In genomic region chr11:90371470-90372100, GRCm38 (mm10) we compare ENCODE assay signal across 9 mouse cellular contexts. TPM values are rescaled to one million over a fixed set of nuclear protein-coding genes. Genes with fewer than 3 reads are reported as not detected.
DNase-seq lines count a peak whose midpoint lies in the region; ATAC-seq and TF ChIP-seq lines count a peak whose summit lies in the region.
"Had no signal": no experiment of that assay in that cellular context is flagged by ENCODE, and none has a peak within 500 bp of the region (broad histone marks: within the 10 kb centered on the region; RNA-seq: fewer than 3 reads in every experiment).

No protein-coding gene starts in this region.

- no peaks in the 10 kb centered on the region for H3K36me3 ChIP-seq in forebrain, embryonic 10.5 days (replicated peaks)
- H3K36me3 ChIP-seq in forebrain, embryonic 12.5 days (replicated peaks) = no peaks in the 10 kb centered on the region
- H3K36me3 ChIP-seq in kidney, adult 2 months (ENCODE audit: control insufficient read depth, insufficient read depth, low read length) = no peaks in the 10 kb centered on the region
- H3K36me3 ChIP-seq in midbrain, postnatal 0 days (ENCODE audit: insufficient read depth, low read length) = no peaks in the 10 kb centered on the region

- no peak for TF ChIP-seq POLR2A in kidney, adult 2 months (IDR thresholded peaks at IDR 0.05; ENCODE audit: low read depth, low read length)

- no peak overlapping the region for H3K4me2 ChIP-seq in forebrain, embryonic 12.5 days
- H3K4me2 ChIP-seq in midbrain, postnatal 0 days (ENCODE audit: low read depth, low read length, poor library complexity, severe bottlenecking) = peak overlapping the region; percentile 38; the same call in 1 of the 2 replicates

- intact Hi-C loops in left cerebral cortex, adult 2 months (cut with DNase I) = no loop called here
- intact Hi-C loops in left cerebral cortex, postnatal 4 days (cut with DNase I) = no loop called here

- no peak for TF ChIP-seq CTCF in left cerebral cortex, adult 2 months (IDR thresholded peaks at IDR 0.05)
- TF ChIP-seq CTCF in kidney, adult 2 months (conservative IDR thresholded peaks at IDR 0.05; ENCODE audit: insufficient read depth, insufficient read length, low read depth, low read length) = no peak
- TF ChIP-seq CTCF in midbrain, postnatal 0 days (IDR thresholded peaks at IDR 0.05) = no peak

- no peak for ATAC-seq in forebrain, embryonic 12.5 days (ENCODE audit: low FRiP score)
- ATAC-seq in midbrain, postnatal 0 days (ENCODE audit: low FRiP score) = no peak

- no peaks in the 10 kb centered on the region for H3K9me3 ChIP-seq in forebrain, embryonic 10.5 days
- H3K9me3 ChIP-seq in forebrain, embryonic 12.5 days = no peaks in the 10 kb centered on the region
- no peaks in the 10 kb centered on the region for H3K9me3 ChIP-seq in midbrain, postnatal 0 days (ENCODE audit: low read length)

- peaks cover 40% of the 10 kb centered on the region for H3K4me1 ChIP-seq in forebrain, embryonic 10.5 days
- peaks cover 36% of the 10 kb centered on the region for H3K4me1 ChIP-seq in forebrain, embryonic 12.5 days
- peaks cover 45% of the 10 kb centered on the region for H3K4me1 ChIP-seq in kidney, adult 2 months (ENCODE audit: control insufficient read depth, insufficient read depth, low read length)
- H3K4me1 ChIP-seq in midbrain, postnatal 0 days (ENCODE audit: insufficient read depth, low read length) = peaks cover 10% of the 10 kb centered on the region; the same call in 1 of the 2 replicates

- WGBS in forebrain, embryonic 10.5 days = 45% methylated on average over 8 of the region's 8 CpGs
- WGBS in forebrain, embryonic 12.5 days = 46% methylated on average over 8 of the region's 8 CpGs
- 34% methylated on average over 8 of the region's 8 CpGs for WGBS in kidney, adult 2 months
- 51% methylated on average over 8 of the region's 8 CpGs for WGBS in midbrain, postnatal 0 days

- no peak overlapping the region for H3K9ac ChIP-seq in forebrain, embryonic 12.5 days
- no peak overlapping the region for H3K9ac ChIP-seq in midbrain, postnatal 0 days (replicated peaks; ENCODE audit: low read length, poor library complexity, severe bottlenecking)

- H3K27me3 ChIP-seq in forebrain, embryonic 10.5 days (ENCODE audit: poor library complexity, severe bottlenecking) = peaks cover 68% of the 10 kb centered on the region
- peaks cover 18% of the 10 kb centered on the region; the same call in 1 of the 2 replicates for H3K27me3 ChIP-seq in forebrain, embryonic 12.5 days
- H3K27me3 ChIP-seq in kidney, adult 2 months (replicated peaks; ENCODE audit: control insufficient read depth, insufficient read depth, low read length) = no peaks in the 10 kb centered on the region
- no peaks in the 10 kb centered on the region for H3K27me3 ChIP-seq in midbrain, postnatal 0 days (ENCODE audit: insufficient read depth, low read length)

- no peak for DNase-seq in forebrain, embryonic 10.5 days (ENCODE audit: extremely low spot score, low spot score)
- no peak for DNase-seq in left cerebral cortex, adult 2 months (ENCODE audit: extremely low spot score in 1 of 2, low spot score in 2 of 2)
- no peak for DNase-seq in left cerebral cortex, postnatal 4 days
- peak; percentile 82 for DNase-seq in kidney, adult 2 months
- no peak for DNase-seq in midbrain, postnatal 0 days (ENCODE audit: low spot score)
- no peak for DNase-seq in spleen, postnatal 14 days (ENCODE audit: low spot score in 2 of 2)
- DNase-seq in layer of hippocampus, postnatal 25 days (ENCODE audit: extremely low spot score in 1 of 2, low spot score in 1 of 2) = no peak
- DNase-seq: cerebellum, adult 11 months had no signal

- H3K27ac ChIP-seq in forebrain, embryonic 10.5 days = peak overlapping the region; percentile 74; the same call in 1 of the 2 replicates
- H3K27ac ChIP-seq in forebrain, embryonic 12.5 days = no peak overlapping the region
- peak overlapping the region; percentile 77 for H3K27ac ChIP-seq in left cerebral cortex, adult 2 months
- peak overlapping the region; percentile 74 for H3K27ac ChIP-seq in kidney, adult 2 months (ENCODE audit: insufficient read depth, low read depth, low read length)
- H3K27ac ChIP-seq in midbrain, postnatal 0 days (ENCODE audit: low read depth, low read length) = 0 out of 2 replicates have a peak overlapping the region, but pooled peaks have one; percentile 32

- no peak overlapping the region for H3K4me3 ChIP-seq in forebrain, embryonic 10.5 days
- no peak overlapping the region for H3K4me3 ChIP-seq in forebrain, embryonic 12.5 days (replicated peaks)
- no peak overlapping the region for H3K4me3 ChIP-seq in left cerebral cortex, adult 2 months
- no peak overlapping the region for H3K4me3 ChIP-seq in kidney, adult 2 months (ENCODE audit: insufficient read depth, low read depth, low read length)
- H3K4me3 ChIP-seq in midbrain, postnatal 0 days (ENCODE audit: low read depth, low read length) = no peak overlapping the region

RNA-seq across cellular contexts. Expression of gene Hlf, which starts 19.1 kb away (rescaled TPM):
- 0.73 and 1.3 TPM in 2 replicates for polyA plus RNA-seq in forebrain, embryonic 10.5 days (2016; fragmentation: Nextera tagmentation; extraction: Ambion mirVana)
- polyA plus RNA-seq in forebrain, embryonic 12.5 days (2016; fragmentation: Nextera tagmentation; extraction: Ambion mirVana) = 2.2 and 3.3 TPM in 2 replicates
- 100 to 1,000 TPM; 138 to 143 TPM for total RNA-seq in left cerebral cortex, adult 2 months (2021)
- total RNA-seq in left cerebral cortex, postnatal 4 days (2021) = 10 to 100 TPM; 24.6 to 26.3 TPM
- 36.5 and 39.7 TPM in 2 replicates for polyA plus RNA-seq in kidney, adult 2 months (2012; rRNA removed)
- total RNA-seq in midbrain, postnatal 0 days (2014; rRNA removed) = 9.2 and 11.2 TPM in 2 replicates
- 9.0 and 9.2 TPM in 2 replicates for polyA plus RNA-seq in midbrain, postnatal 0 days (2015; fragmentation: Nextera tagmentation; extraction: Ambion mirVana)
- total RNA-seq in layer of hippocampus, postnatal 25 days (2021) = 10 to 100 TPM; 65.0 to 70.5 TPM
